Mouse (Mus musculus) kidney, postnatal 0 days (tissue): Measurements from ENCODE around the gene Git2. TPM values are rescaled to one million over a fixed set of nuclear protein-coding genes. Genes with fewer than 3 reads are reported as not detected.
A peak's percentile ranks its signal among the peaks of the same experiment; 100 is the strongest.

ENCODE experiments used
- ATAC-seq: fragments of 200-750 bp; cut with Nextera tagmentation; replicated peaks from 2 replicates; pipeline ENCODE4 v1.8.0; 2017; ENCODE audit warnings: low read depth, moderate number of reproducible peaks, moderate TSS enrichment, moderate library complexity; ENCODE audit not compliant: low FRiP score
- DNase-seq: peaks from one replicate; pipeline ENCODE4 v3.0.0-alpha.2; 2016; ENCODE audit warnings: low spot score
- H3K27ac ChIP-seq: fragments of 300-500 bp; sonication (generic); 2 replicates; pipeline ENCODE4 v1.5.1; 2014; ENCODE audit warnings: mild to moderate bottlenecking
- H3K27me3 ChIP-seq: fragments of 300-500 bp; sonication (generic); 2 replicates; pipeline ENCODE4 v1.6.1; 2014; ENCODE audit warnings: low read length, mixed read lengths; ENCODE audit not compliant: insufficient read depth
- H3K36me3 ChIP-seq: fragments of 300-500 bp; sonication (generic); 2 replicates; pipeline ENCODE4 v1.6.1; 2014; ENCODE audit warnings: low read length, mixed read lengths; ENCODE audit not compliant: insufficient read depth
- H3K4me1 ChIP-seq: fragments of 300-500 bp; sonication (generic); replicated peaks from 2 replicates; pipeline ENCODE4 v1.6.1; 2014; ENCODE audit warnings: antibody characterized with exemption, low read length, mixed read lengths; ENCODE audit not compliant: insufficient read depth
- H3K4me2 ChIP-seq: fragments of 300-500 bp; sonication (generic); 2 replicates; pipeline ENCODE4 v1.6.1; 2014; ENCODE audit warnings: mild to moderate bottlenecking, low read length, moderate library complexity, mixed read lengths
- H3K4me3 ChIP-seq: fragments of 300-500 bp; sonication (generic); replicated peaks from 2 replicates; pipeline ENCODE4 v1.5.1; 2014; ENCODE audit warnings: low read depth, low read length
- H3K9ac ChIP-seq: fragments of 300-500 bp; sonication (generic); 2 replicates; pipeline ENCODE4 v1.6.1; 2014; ENCODE audit warnings: low read depth, low read length
- H3K9me3 ChIP-seq: fragments of 300-500 bp; sonication (generic); replicated peaks from 2 replicates; pipeline ENCODE4 v1.6.1; 2016; ENCODE audit warnings: low read length, inconsistent platforms, mixed read lengths
- CTCF ChIP-seq: IDR thresholded peaks from 2 replicates; pipeline ENCODE4 v1.5.1; 2016; ENCODE audit warnings: antibody characterized with exemption, low read depth, mild to moderate bottlenecking, moderate library complexity
- WGBS: fragments of 180-500 bp; shearing (Covaris S2); extraction: QIAGEN DNeasy Blood & Tissue Kit; methylation state at CpG from one replicate; pipeline ENCODE4 v1.1.7; 2014; 5-methylcytosine and 5-hydroxymethylcytosine counted together
- polyA plus RNA-seq: library from polyadenylated mRNA; unstranded; fragments of >200 nt; fragmentation: Nextera tagmentation; extraction: Ambion mirVana; gene quantifications from 2 replicates; pipeline ENCODE4 v1.2.1, GENCODE M21; 2015

The Git2 gene
- polyA plus RNA-seq, 1 experiment from 2014 or later = 25.8 TPM

DNA sequence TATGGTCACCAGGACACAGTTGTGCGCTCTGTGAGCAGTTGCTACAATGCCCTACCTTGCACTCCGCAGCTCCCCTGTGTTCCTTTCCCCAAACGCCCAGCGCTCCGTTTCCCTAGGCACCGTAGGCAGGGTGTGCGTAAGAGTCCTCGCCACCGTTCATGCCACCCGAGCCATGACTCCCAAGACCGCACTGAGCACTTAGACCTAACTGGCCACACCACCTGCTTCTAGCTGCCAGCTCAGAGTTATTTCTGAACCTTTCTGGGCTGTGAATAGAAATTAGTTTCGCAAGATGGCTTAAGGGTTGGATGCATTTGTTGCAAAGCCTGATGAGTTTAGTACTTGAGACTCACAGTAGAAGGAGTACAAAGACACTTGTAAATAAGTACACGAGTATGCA is 52.5 kb downstream of the Git2 start:
- Histone ChIP-seq H3K27ac (no peak overlapping the region), H3K4me1 (peaks cover 10% of the 10 kb centered on the region; the same call in 1 of the 2 replicates), H3K36me3 (peaks cover 23% of the 10 kb centered on the region; the same call in 1 of the 2 replicates), H3K4me3 (no peak overlapping the region), H3K27me3 (no peaks in the 10 kb centered on the region), H3K9me3 (no peaks in the 10 kb centered on the region), H3K4me2 (no peak overlapping the region), H3K9ac (no peak overlapping the region)
- ATAC-seq (no peak), DNase-seq (no peak)
- whole genome bisulfite sequencing = 84% methylated on average over 13 of the region's 13 CpGs
- TF ChIP-seq CTCF = no peak

DNA sequence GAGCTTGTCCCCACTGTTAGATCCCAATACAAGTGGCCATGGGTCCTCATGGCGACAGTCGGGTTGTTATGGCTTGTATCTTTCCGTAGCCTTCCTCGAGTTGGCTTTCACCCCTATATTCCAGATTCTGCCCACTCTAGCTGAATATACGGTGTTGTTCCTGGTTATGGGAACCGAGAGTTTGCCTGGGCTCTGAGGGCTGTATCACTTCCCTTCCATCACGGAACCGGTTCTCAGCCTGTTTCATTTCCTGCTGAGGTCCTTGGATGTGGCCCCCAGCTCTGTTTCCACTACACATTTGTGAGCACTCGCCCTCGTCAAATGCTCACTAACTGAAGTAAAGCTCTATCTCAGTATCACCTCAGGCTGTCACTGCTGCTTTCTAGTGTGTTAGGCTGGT is 53.3 kb downstream of the Git2 start:
- Histone ChIP-seq H3K4me2 (no peak overlapping the region), H3K4me1 (peaks cover 10% of the 10 kb centered on the region; the same call in 1 of the 2 replicates), H3K9ac (no peak overlapping the region), H3K9me3 (no peaks in the 10 kb centered on the region), H3K4me3 (no peak overlapping the region), H3K27ac (peak overlapping the region; percentile 73; the same call in 1 of the 2 replicates), H3K36me3 (peaks cover 25% of the 10 kb centered on the region), H3K27me3 (no peaks in the 10 kb centered on the region)
- no peak for TF ChIP-seq CTCF
- DNase-seq (no peak), ATAC-seq (no peak)
- WGBS = 82% methylated on average over 10 of the region's 10 CpGs

DNA sequence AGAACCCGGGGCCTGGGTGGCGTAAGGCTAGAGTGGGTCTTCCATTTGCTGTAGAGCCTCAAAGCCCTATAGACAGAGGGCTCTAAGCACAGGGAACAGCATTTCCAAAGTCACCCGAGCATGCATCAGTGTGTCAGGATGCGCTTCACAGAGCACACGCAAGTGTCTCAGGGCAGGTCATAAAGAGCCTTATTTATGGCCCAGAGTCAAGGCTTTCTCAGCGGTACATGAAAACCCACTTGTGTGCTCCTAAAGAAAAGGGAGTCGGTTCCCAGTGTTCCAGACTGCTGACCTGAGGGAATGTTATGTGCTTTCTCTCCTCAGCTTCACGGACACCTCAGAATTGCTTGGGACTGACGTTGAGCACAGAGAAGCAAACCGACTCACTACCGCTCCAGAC is 54.5 kb downstream of the Git2 start:
- no peaks in the 10 kb centered on the region for H3K9me3 ChIP-seq
- peaks cover 10% of the 10 kb centered on the region; the same call in 1 of the 2 replicates for H3K4me1 ChIP-seq
- H3K4me3 ChIP-seq = no peak overlapping the region
- ATAC-seq = peak; percentile 57
- peak; percentile 83 for DNase-seq
- H3K36me3 ChIP-seq = peaks cover 37% of the 10 kb centered on the region
- 42% methylated on average over 11 of the region's 11 CpGs for WGBS
- TF ChIP-seq CTCF = no peak
- H3K4me2 ChIP-seq = no peak overlapping the region
- peak overlapping the region; percentile 73; the same call in 1 of the 2 replicates for H3K27ac ChIP-seq
- H3K27me3 ChIP-seq = no peaks in the 10 kb centered on the region
- H3K9ac ChIP-seq = no peak overlapping the region

DNA sequence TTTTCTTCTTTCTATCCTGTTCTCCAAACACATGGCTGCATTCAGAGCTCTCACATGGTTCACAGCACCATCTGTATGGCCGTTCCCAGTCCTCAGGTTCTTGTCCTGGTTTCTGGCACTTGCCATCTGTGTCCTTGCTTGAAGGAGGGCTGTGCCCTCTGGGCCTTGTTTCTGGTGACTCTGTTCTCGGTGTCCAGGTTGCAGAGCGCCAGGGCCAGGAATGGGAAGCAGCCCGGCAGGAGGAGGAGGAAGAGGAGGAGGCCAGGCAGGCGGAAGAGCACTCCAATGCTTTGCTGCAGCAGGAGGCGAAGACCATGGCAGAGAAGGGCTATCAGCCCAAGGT is 55.4 kb downstream of the Git2 start:
- H3K27ac ChIP-seq = no peak overlapping the region
- DNase-seq = no peak
- WGBS = 85% methylated on average over 6 of the region's 6 CpGs
- no peaks in the 10 kb centered on the region for H3K27me3 ChIP-seq
- H3K4me2 ChIP-seq = no peak overlapping the region
- H3K4me1 ChIP-seq = peaks cover 10% of the 10 kb centered on the region; the same call in 1 of the 2 replicates
- no peak for TF ChIP-seq CTCF
- no peak overlapping the region for H3K9ac ChIP-seq
- H3K9me3 ChIP-seq = no peaks in the 10 kb centered on the region
- peaks cover 45% of the 10 kb centered on the region for H3K36me3 ChIP-seq
- no peak overlapping the region for H3K4me3 ChIP-seq
- no peak for ATAC-seq

DNA sequence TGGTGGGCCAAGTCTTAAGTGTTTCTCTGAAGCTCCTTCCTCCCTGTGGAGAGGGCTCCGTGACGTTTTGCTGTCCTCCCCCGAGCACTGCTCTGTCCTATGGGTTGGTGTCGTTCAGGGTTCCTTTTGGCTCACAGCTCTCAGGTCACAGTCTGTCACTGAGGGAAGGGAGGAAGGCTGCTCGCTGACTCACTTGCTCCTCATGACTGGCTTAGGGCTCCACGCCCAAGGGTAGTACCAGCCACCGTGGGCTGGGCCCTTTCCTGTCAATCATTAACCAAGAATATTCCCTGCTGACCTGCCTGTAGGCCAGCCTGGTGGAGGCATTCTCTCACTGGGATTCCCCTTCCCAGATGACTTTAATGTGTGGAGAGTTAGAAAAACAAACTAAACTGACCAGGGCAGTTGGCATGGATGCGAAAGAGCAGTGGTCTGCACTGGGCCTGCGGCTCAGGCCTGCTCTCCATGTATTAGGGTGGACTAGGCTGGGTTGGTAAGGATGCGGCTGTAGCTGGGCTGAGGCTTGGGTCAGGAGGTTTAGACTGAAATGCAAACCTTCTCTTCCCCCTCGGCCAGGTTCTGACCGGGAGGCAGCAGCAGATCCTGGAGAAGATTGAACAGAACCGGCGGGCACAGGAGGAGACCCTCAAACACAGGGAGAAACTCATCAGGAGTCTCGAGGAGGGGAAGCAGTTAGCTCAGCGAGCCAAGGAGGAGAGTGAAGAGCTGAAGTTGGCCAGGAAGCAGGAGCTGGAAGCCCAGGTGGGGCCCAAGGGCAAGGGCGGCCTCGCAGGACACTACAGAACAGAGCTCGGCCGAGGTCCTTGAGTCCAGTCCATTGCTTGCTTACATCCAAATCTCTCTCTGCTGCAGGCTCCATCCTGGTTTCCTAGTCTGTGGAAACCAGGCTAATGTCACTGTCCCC is 56.1 kb downstream of the Git2 start:
- WGBS = 62% methylated on average over 20 of the region's 20 CpGs

DNA sequence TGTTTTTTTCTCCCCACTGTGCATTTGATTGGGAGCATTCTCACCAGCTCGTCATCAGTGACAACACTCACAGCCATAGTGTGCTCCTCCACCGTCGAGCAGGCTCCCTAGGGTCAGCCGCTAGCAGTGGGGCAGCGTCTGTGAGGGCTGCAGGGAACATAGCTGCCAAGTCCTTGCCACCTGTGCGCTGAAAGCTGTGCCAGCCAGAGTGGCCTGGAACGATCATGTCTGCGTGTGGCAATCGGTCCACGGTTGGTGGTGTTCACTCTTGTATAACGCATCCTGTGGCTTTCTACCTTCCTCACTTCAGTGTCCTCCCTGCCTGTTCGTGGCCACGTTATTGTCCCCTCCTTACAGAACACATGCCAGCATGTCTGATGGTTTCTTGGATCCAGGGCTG is 56.8 kb downstream of the Git2 start:
- Histone ChIP-seq H3K27ac (no peak overlapping the region), H3K36me3 (peaks cover 56% of the 10 kb centered on the region), H3K4me1 (peaks cover 10% of the 10 kb centered on the region; the same call in 1 of the 2 replicates), H3K9ac (no peak overlapping the region), H3K4me3 (no peak overlapping the region), H3K9me3 (no peaks in the 10 kb centered on the region), H3K27me3 (no peaks in the 10 kb centered on the region), H3K4me2 (no peak overlapping the region)
- DNase-seq (no peak), ATAC-seq (no peak)
- TF ChIP-seq CTCF = no peak
- 78% methylated on average over 13 of the region's 13 CpGs for WGBS

More for the DNA sequence above, 56.1 kb downstream of the Git2 start:
- Histone ChIP-seq H3K9ac (no peak overlapping the region), H3K4me2 (no peak overlapping the region), H3K27ac (no peak overlapping the region), H3K9me3 (no peaks in the 10 kb centered on the region), H3K27me3 (no peaks in the 10 kb centered on the region), H3K4me3 (no peak overlapping the region), H3K4me1 (peaks cover 10% of the 10 kb centered on the region; the same call in 1 of the 2 replicates), H3K36me3 (peaks cover 51% of the 10 kb centered on the region)
- DNase-seq (peak; percentile 65), ATAC-seq (peak; percentile 81)
- no peak for TF ChIP-seq CTCF
